ENCODE assay signal across 23 mouse cellular contexts in genomic region chr4:63063360-63063759, GRCm38 (mm10).
A peak's percentile ranks its signal among the peaks of the same experiment; 100 is the strongest.
DNase-seq lines count a peak whose midpoint lies in the region; ATAC-seq lines count a peak whose summit lies in the region.
"Had no signal": no experiment of that assay in that cellular context is flagged by ENCODE, and none has a peak within 500 bp of the region (broad histone marks: within the 10 kb centered on the region; RNA-seq: fewer than 3 reads in every experiment).

No protein-coding gene starts in this region.

- 65% methylated on average over 4 of the region's 4 CpGs for WGBS in liver, embryonic 16.5 days (ENCODE audit: insufficient replicate concordance)
- WGBS in liver, embryonic 12.5 days (ENCODE audit: insufficient replicate concordance): 67% methylated on average over 4 of the region's 4 CpGs

- H3K36me3 ChIP-seq in liver, embryonic 16.5 days (ENCODE audit: control insufficient read depth, insufficient read depth): no peaks in the 10 kb centered on the region
- no peaks in the 10 kb centered on the region for H3K36me3 ChIP-seq in liver, embryonic 12.5 days
- H3K36me3 ChIP-seq: G1E had no signal

- H3K27me3 ChIP-seq in liver, embryonic 16.5 days (ENCODE audit: control insufficient read depth, insufficient read depth, low read depth, low read length): no peaks in the 10 kb centered on the region
- H3K27me3 ChIP-seq in liver, embryonic 12.5 days (replicated peaks): no peaks in the 10 kb centered on the region
- H3K27me3 ChIP-seq: embryonic facial prominence, embryonic 12.5 days; forebrain, embryonic 13.5 days; Patski had no signal

- H3K27ac ChIP-seq in liver, embryonic 16.5 days (ENCODE audit: low read length): no peak overlapping the region
- no peak overlapping the region for H3K27ac ChIP-seq in liver, embryonic 12.5 days
- H3K27ac ChIP-seq: embryonic facial prominence, embryonic 10.5 days; embryonic facial prominence, embryonic 12.5 days; forebrain, embryonic 13.5 days had no signal

- H3K9ac ChIP-seq in liver, embryonic 16.5 days (ENCODE audit: low read depth, low read length): no peak overlapping the region
- H3K9ac ChIP-seq in liver, embryonic 12.5 days: no peak overlapping the region
- H3K9ac ChIP-seq: embryonic facial prominence, embryonic 12.5 days; forebrain, embryonic 13.5 days had no signal

- no peak overlapping the region for H3K4me3 ChIP-seq in liver, embryonic 16.5 days (ENCODE audit: low read depth, low read length)
- H3K4me3 ChIP-seq in liver, embryonic 12.5 days: no peak overlapping the region
- H3K4me3 ChIP-seq: embryonic facial prominence, embryonic 10.5 days; embryonic facial prominence, embryonic 12.5 days; forebrain, embryonic 13.5 days had no signal

- peak; percentile 2 for DNase-seq in gastrocnemius, postnatal 10 days
- no peak for DNase-seq in gastrocnemius, postnatal 14 days
- peak; percentile 4 for DNase-seq in kidney, postnatal 10 days
- no peak for DNase-seq in kidney, adult 11 months
- DNase-seq in testis, postnatal 10 days (ENCODE audit: low spot score): peak; percentile 19
- no peak for DNase-seq in testis, postnatal 14 days (ENCODE audit: low spot score)
- DNase-seq: adrenal gland, adult 8-10 months; adrenal gland, postnatal 14 days; adrenal gland, postnatal 36 days; B cell, adult 2 months; cerebellum, adult 11-12 months; cerebellum, adult 2 months; cerebellum, adult 9-10 months; cerebellum, postnatal 10 days had no signal

- peak; percentile 27; the same call in 1 of the 2 replicates for ATAC-seq in liver, embryonic 16.5 days (ENCODE audit: low read depth)
- no peak for ATAC-seq in liver, embryonic 12.5 days
- ATAC-seq: activated CD4-positive, CD25-positive, alpha-beta regulatory T cell, adult 4 months; CD4-positive, CD25-positive, alpha-beta regulatory T cell, adult 4 months; forebrain, embryonic 13.5 days; Patski had no signal

- no peak overlapping the region for H3K4me2 ChIP-seq in liver, embryonic 16.5 days (ENCODE audit: low read depth, low read length)
- H3K4me2 ChIP-seq in liver, embryonic 12.5 days: no peak overlapping the region
- H3K4me2 ChIP-seq: embryonic facial prominence, embryonic 12.5 days; forebrain, embryonic 13.5 days had no signal

- H3K9me3 ChIP-seq in liver, embryonic 16.5 days (replicated peaks; ENCODE audit: control insufficient read depth, low read length): no peaks in the 10 kb centered on the region
- no peaks in the 10 kb centered on the region for H3K9me3 ChIP-seq in liver, embryonic 12.5 days (replicated peaks)
- H3K9me3 ChIP-seq: embryonic facial prominence, embryonic 10.5 days; embryonic facial prominence, embryonic 12.5 days; forebrain, embryonic 13.5 days had no signal

- intact Hi-C loops in gastrocnemius, postnatal 14 days (cut with DNase I; ENCODE audit: low total_unique reads): no loop called here

- no peaks in the 10 kb centered on the region for H3K4me1 ChIP-seq in liver, embryonic 16.5 days (ENCODE audit: control insufficient read depth, low read depth, low read length)
- no peaks in the 10 kb centered on the region for H3K4me1 ChIP-seq in liver, embryonic 12.5 days
- H3K4me1 ChIP-seq: forebrain, embryonic 13.5 days had no signal

Comparison
In these comparisons a context has a peak if more than half of its experiments do, and no peak if none do; other contexts are left out.
1. DNase-seq: peak in gastrocnemius, postnatal 10 days (single experiment), kidney, postnatal 10 days (single experiment) and testis, postnatal 10 days (single experiment); none in gastrocnemius, postnatal 14 days (single experiment), kidney, adult 11 months (single experiment) and testis, postnatal 14 days (single experiment).